Mouse (Mus musculus) C2C12 (cell line): ENCODE results near the gene Slit3. TPM values are rescaled to one million over a fixed set of nuclear protein-coding genes. Genes with fewer than 3 reads are reported as not detected.

Source experiments
- H3K27me3 ChIP-seq: one replicate; pipeline ENCODE4 v1.6.1; 2011; ENCODE audit not compliant: control insufficient read depth, insufficient read depth, insufficient read length
- H3K36me3 ChIP-seq: one replicate; pipeline ENCODE4 v1.6.1; 2011; ENCODE audit not compliant: control insufficient read depth, insufficient read depth
- H3K4me3 ChIP-seq: one replicate; pipeline ENCODE4 v1.5.1; 2011; ENCODE audit warnings: mild to moderate bottlenecking, control low read depth; ENCODE audit not compliant: poor library complexity, insufficient read depth, severe bottlenecking
- H3K79me2 ChIP-seq: one replicate; pipeline ENCODE4 v1.6.1; 2011; ENCODE audit not compliant: control insufficient read depth, insufficient read depth
- H3K79me3 ChIP-seq: one replicate; pipeline ENCODE4 v1.6.1; 2011; ENCODE audit warnings: low read depth, control low read depth
- H3ac ChIP-seq: one replicate; pipeline ENCODE3; 2011; ENCODE audit warnings: low read depth; ENCODE audit not compliant: control insufficient read depth, insufficient read length
- CEBPB ChIP-seq: IDR thresholded peaks from one replicate; pipeline ENCODE4 v1.6.1; 2011; ENCODE audit warnings: low read depth, mild to moderate bottlenecking, control low read depth, moderate library complexity
- CTCF ChIP-seq: IDR thresholded peaks from one replicate; pipeline ENCODE4 v1.5.1; 2011; ENCODE audit not compliant: control insufficient read depth, insufficient read depth, insufficient read length
- FOSL1 ChIP-seq: IDR thresholded peaks from one replicate; pipeline ENCODE4 v1.8.0; 2011; ENCODE audit warnings: mild to moderate bottlenecking, low read length; ENCODE audit not compliant: poor library complexity, insufficient read depth, severe bottlenecking
- MAX ChIP-seq: IDR thresholded peaks from one replicate; pipeline ENCODE4 v1.6.1; 2011; ENCODE audit warnings: mild to moderate bottlenecking, control low read depth
- MYOD1 ChIP-seq: IDR thresholded peaks from one replicate; pipeline ENCODE4 v1.6.1; 2011; ENCODE audit warnings: low read depth; ENCODE audit not compliant: control insufficient read depth, insufficient read length
- MYOG ChIP-seq: IDR thresholded peaks from one replicate; pipeline ENCODE4 v1.6.1; 2011; ENCODE audit not compliant: control insufficient read depth, insufficient read length; ENCODE audit errors: extremely low read depth
- USF1 ChIP-seq: IDR thresholded peaks from one replicate; pipeline ENCODE4 v1.6.1; 2011; ENCODE audit warnings: low read depth, mild to moderate bottlenecking, control low read depth, moderate library complexity
- polyA plus RNA-seq: library from polyadenylated mRNA; unstranded; fragments of >200 nt; fragmentation: generic; extraction: Trizol; gene quantifications from one replicate; pipeline ENCODE4 v1.2.1, GENCODE M21; 2012; ENCODE audit warnings: missing spikeins

Gene Slit3
- polyA plus RNA-seq, 1 experiment, result not detected

DNA sequence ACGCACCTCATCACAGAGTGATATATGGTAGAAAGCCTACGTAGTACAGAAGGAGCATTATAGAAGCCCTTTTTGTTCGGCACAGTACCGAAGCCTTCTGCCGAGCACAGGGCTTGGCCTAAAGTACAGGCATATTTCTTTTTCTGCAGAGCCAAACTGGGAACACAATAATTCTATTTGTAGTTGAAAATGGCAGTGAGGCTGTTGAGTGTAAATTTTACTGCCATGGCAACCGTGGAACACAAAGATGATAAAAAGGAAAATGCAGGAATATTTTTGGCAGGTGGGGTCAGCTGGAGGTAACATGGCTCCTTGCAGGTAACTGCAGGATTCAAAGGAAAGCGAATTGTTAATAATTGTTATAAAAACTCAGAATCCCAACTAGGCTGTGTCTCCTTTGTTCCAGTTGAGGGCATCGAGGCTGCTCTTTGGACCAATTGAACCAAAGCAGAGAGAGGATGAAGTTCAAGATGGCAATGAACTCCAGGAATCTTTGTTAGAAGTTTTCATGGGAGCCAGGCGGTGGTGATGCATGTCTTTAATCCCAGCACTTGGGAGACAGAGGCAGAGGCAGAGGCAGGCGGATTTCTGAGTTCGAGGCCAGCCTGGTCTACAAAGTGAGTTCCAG lies 26.9 kb downstream of the Slit3 start:
- H3ac ChIP-seq, result no peak overlapping the region
- TF ChIP-seq MYOG (no peak), MAX (no peak), CTCF (no peak), FOSL1 (no peak), USF1 (no peak)
- no peaks in the 10 kb centered on the region for H3K79me2 ChIP-seq
- H3K4me3 ChIP-seq, result no peak overlapping the region
- no peaks in the 10 kb centered on the region for H3K79me3 ChIP-seq
- no peaks in the 10 kb centered on the region for H3K36me3 ChIP-seq
- H3K27me3 ChIP-seq, result no peaks in the 10 kb centered on the region

DNA sequence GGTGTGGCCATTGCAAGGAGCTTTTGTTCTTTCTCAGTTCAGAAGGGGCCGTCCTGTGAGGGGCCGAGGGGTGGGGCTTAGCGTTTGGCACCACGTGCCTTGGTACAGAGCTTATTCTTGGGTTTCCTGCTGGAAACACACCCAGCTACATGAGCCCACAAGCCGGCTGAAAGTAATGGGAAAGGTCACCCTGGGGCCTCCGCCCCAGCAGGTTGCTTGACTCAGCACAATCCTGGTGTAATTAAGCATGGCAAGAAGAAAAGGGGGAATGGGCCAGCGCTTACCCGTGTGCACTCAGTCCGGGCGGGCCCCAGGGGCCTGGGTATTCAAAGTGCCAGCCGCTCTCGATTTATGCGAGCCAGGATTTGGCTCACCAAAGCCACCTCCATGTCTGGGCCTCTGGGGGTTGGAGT lies 30.5 kb downstream of the Slit3 start:
- H3K36me3 ChIP-seq, result no peaks in the 10 kb centered on the region
- H3K79me3 ChIP-seq, result no peaks in the 10 kb centered on the region
- H3K4me3 ChIP-seq, result no peak overlapping the region
- TF ChIP-seq MAX, result no peak
- no peak for TF ChIP-seq MYOG
- no peak for TF ChIP-seq CEBPB
- no peak for TF ChIP-seq USF1
- no peak for TF ChIP-seq FOSL1
- TF ChIP-seq CTCF, result no peak
- no peak for TF ChIP-seq MYOD1
- no peaks in the 10 kb centered on the region for H3K79me2 ChIP-seq
- no peak overlapping the region for H3ac ChIP-seq
- H3K27me3 ChIP-seq, result no peaks in the 10 kb centered on the region

DNA sequence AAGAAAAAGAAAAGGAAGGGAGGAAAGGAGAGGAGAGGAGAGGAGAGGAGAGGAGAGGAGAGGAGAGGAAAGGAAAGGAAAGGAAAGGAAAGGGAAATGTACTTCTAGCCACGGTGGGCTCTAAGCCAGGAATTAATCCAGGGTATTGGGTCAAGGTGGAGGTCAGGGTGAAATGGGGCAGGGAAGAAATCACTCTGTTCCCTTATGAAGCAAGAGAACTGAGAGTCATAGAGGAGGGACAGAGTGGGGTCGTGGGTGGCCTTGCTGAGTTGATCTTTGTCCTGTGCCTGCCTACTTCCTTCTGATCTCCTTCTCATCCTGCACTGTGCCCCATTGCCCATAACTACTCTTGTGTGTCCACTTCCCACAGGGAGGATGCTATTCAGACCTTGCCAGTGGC lies 31.9 kb downstream of the Slit3 start:
- Histone ChIP-seq H3K79me3 (no peaks in the 10 kb centered on the region), H3K79me2 (no peaks in the 10 kb centered on the region), H3ac (no peak overlapping the region), H3K36me3 (no peaks in the 10 kb centered on the region), H3K27me3 (no peaks in the 10 kb centered on the region), H3K4me3 (no peak overlapping the region)
- no peak for TF ChIP-seq USF1
- TF ChIP-seq MYOD1, result no peak
- TF ChIP-seq MAX, result no peak
- TF ChIP-seq FOSL1, result no peak
- TF ChIP-seq MYOG, result no peak
- TF ChIP-seq CEBPB, result no peak
- TF ChIP-seq CTCF, result no peak

DNA sequence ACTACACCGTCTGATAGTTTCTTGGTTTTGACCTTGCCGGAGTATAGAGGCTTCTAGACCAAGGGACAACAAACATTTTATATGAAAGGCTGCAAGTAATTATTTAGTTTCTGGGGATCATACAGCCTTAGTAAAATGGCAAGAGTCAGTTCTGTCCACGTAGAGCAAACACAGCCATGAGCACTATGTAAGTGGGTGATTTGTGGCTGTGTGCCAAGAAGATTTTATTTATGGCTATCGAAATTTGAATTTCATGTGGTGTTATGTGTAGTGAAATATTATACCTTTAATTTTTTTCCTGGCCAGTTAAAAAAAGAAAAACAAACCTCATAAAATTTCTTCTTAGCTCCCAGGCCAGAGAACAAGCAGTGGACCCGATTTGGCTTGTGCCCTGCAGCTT lies 33.4 kb downstream of the Slit3 start:
- Histone ChIP-seq H3K4me3 (no peak overlapping the region), H3K27me3 (no peaks in the 10 kb centered on the region), H3K36me3 (no peaks in the 10 kb centered on the region), H3K79me3 (no peaks in the 10 kb centered on the region), H3ac (no peak overlapping the region), H3K79me2 (no peaks in the 10 kb centered on the region)
- TF ChIP-seq CTCF (no peak), MYOG (no peak), CEBPB (no peak), MAX (no peak), USF1 (no peak), FOSL1 (no peak), MYOD1 (no peak)

DNA sequence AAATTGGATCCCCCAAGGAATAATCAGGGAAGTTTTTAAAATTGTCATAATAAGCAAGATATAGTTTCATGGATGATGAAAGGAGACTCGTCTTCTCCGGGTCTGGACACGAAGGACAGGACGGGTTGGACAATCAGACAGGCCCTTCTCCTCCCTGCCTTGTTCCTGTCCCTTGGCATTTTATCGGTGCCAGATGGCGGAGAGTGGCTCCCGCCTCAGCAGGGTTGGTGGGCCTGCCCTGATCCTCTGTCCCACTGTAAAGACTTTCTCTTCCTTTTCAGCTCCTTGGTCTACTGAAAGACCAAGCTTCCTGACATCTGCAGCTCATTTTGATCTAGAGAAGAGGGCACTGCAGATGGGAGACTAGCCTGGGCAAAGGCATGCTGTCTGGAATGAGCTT lies 34.3 kb downstream of the Slit3 start:
- Histone ChIP-seq H3K79me3 (no peaks in the 10 kb centered on the region), H3K36me3 (no peaks in the 10 kb centered on the region), H3K27me3 (no peaks in the 10 kb centered on the region), H3ac (no peak overlapping the region), H3K4me3 (no peak overlapping the region), H3K79me2 (no peaks in the 10 kb centered on the region)
- TF ChIP-seq FOSL1 (no peak), MYOD1 (no peak), CTCF (no peak), MAX (no peak), CEBPB (no peak), USF1 (no peak)

DNA sequence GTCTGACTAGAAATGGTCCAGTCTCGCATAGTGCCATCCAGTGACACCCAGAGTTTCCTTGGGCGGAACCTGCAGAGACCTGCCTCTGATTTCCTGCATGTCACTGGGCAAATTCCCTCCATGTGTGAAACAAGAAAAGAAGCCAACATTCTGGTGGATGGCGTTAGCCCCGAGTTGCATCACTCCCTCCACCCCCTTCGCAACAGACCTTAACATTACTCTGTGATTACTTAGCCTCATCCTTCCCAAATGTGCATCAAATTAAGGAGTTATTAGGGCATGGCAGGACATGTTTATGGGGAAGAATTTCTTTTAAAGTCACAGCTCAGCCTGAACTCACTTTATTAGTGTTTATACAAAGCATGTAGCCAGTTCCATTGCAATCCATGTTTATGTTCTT lies 35.7 kb downstream of the Slit3 start:
- Histone ChIP-seq H3K79me2 (no peaks in the 10 kb centered on the region), H3K27me3 (no peaks in the 10 kb centered on the region), H3K79me3 (no peaks in the 10 kb centered on the region), H3ac (no peak overlapping the region), H3K4me3 (no peak overlapping the region), H3K36me3 (no peaks in the 10 kb centered on the region)
- TF ChIP-seq MYOG (no peak), CTCF (no peak), USF1 (no peak)
